Mouse (Mus musculus) spleen, postnatal 14 days (tissue): ENCODE measurements around the gene Trim30b.
"Not testable (repeated sequence)": the region's sequence is repeated elsewhere in the genome, so short reads cannot be mapped to it uniquely, and the experiment has no call there.

Experiments
- DNase-seq, 2 experiments: peaks; one replicate each; pipeline ENCODE4 v3.0.0; 2021 to 2022; ENCODE audit warnings: low spot score in 2 of 2

The Trim30b gene

GRCm38 (mm10) chr7:104369736-104370414, at the start of gene Trim30b:
Trim30b (minus strand) TSS chr7:104369884.
- DNase-seq = peak in 1 of 2 experiments; percentile 21

GRCm38 (mm10) chr7:104404460-104404950, 34.8 kb upstream of the Trim30b start:
- DNase-seq = no peak

- DNase-seq = no peak
Observed at GRCm38 (mm10) chr7:104401140-104401539, 31.5 kb upstream of the Trim30b start.

GRCm38 (mm10) chr7:104400698-104401097, 31.0 kb upstream of the Trim30b start, which contains the start of gene Trim30c:
Trim30c (minus strand) TSS chr7:104400837.
- no peak for DNase-seq

GRCm38 (mm10) chr7:104398492-104398891, 28.8 kb upstream of the Trim30b start:
- DNase-seq = no peak

GRCm38 (mm10) chr7:104366339-104366738, 3.3 kb downstream of the Trim30b start:
- no peak for DNase-seq

- no peak for DNase-seq
Observed at GRCm38 (mm10) chr7:104353600-104353967, 16.1 kb downstream of the Trim30b start.

- DNase-seq = peak; percentile 34 to 52
Observed at GRCm38 (mm10) chr7:104352717-104353599, 16.7 kb downstream of the Trim30b start, which contains the start of gene Trim12c. Trim12c (minus strand) TSS chr7:104353362.

- DNase-seq = not testable (repeated sequence)
Observed at GRCm38 (mm10) chr7:104348043-104348442, 21.6 kb downstream of the Trim30b start.

GRCm38 (mm10) chr7:104340744-104341143, 28.9 kb downstream of the Trim30b start:
- not testable (repeated sequence) for DNase-seq

GRCm38 (mm10) chr7:104335547-104335946, 34.1 kb downstream of the Trim30b start:
- DNase-seq = not testable (repeated sequence)

GRCm38 (mm10) chr7:104329171-104329570, 40.5 kb downstream of the Trim30b start, which contains the start of gene Trim34b:
Trim34b (plus strand) TSS chr7:104329471.
- DNase-seq = not testable (repeated sequence)

- DNase-seq = no peak
Observed at GRCm38 (mm10) chr7:104322028-104322427, 47.7 kb downstream of the Trim30b start.

GRCm38 (mm10) chr7:104315369-104316080, 54.2 kb downstream of the Trim30b start, which contains the start of gene Trim12a:
Trim12a (minus strand) TSS chr7:104315466.
- not testable (repeated sequence) for DNase-seq

GRCm38 (mm10) chr7:104314796-104315353, 54.8 kb downstream of the Trim30b start:
- peak in 1 of 2 experiments; percentile 2 for DNase-seq
